Mouse (Mus musculus): ENCODE results near the gene Ak5.
A peak's percentile ranks its signal among the peaks of the same experiment; 100 is the strongest.
"Not testable (repeated sequence)": the region's sequence is repeated elsewhere in the genome, so short reads cannot be mapped to it uniquely, and the experiment has no call there.

The Ak5 gene

GRCm38 (mm10) chr3:152620534-152620933 lies 47.6 kb downstream of the Ak5 start:
- no peak for DNase-seq

DNA sequence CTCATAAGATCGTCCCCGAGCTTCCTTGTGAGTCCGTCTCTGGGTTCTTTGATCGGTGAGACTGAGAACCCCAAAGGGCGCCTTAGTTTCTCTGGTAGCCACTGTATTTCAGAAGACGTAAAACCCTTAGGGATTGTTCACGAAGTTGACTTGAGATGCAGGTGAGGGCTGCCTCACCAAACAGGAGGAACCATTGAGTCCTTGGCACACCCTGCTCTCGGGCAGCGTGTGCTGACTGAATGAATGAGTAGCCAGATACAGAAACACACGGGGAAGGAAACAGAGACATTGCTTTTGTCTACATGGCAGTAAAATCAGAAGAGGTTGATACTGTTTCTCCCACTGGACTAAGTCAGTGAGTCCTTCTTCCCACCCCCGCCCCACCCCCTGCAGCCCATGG lies 48.1 kb downstream of the Ak5 start:
- no peak for DNase-seq

DNA sequence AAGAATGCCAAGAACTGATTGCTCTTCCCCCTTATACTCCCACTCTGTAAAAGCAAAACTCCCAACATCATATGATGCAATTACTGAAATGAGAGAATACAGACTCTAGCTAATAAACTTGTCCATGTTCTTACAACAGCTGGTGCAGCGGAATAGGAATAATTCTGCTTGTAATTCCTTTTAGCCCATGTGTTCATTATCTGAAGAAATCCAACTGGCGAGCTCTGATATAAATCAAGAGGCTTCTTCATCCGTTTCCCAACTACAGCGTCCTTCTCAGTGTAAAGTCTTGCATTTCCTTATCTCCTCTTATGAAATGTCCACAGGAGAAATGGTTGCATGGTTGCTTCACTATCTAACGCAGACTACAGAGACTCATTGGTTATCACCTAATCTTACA lies 59.1 kb downstream of the Ak5 start:
- no peak for DNase-seq

DNA sequence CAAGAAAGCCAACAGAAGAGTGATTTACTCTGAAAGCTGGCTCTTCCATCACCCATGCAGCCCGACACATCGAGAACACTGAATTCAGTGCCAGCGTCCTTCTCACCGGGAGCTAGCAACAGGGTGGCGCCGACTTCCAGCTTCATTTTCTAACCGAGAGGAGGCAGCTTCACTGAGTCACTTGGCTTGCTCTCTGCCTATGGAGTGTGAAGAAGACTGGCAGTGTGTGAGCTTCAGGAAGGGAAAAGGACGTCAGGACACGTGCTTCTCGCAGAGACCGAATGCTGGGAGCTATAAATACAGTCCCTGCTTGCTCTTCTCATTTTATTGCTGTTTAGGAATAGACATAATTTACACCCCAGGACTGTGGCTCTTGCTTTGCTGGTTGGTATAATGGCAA lies 62.3 kb downstream of the Ak5 start:
- no peak for DNase-seq

DNA sequence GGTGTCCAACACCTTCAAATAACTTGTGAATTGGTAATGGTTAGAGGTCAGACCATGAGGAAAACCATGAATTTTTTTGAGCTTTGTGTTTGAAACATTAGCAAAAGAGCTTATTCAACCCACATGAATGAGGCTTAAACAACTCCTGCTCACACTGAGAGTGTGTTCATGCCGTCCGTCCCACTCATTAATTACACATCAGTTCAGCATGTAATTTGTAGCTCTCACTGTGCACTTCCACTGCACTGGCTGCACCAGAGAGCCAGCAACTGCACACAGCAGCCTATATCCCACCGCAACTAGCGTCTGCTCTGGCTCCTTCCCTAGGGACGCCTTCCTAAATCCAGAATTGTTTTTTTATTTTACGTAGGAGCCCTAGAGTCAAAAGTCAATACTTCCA lies 68.5 kb downstream of the Ak5 start:
- no peak for DNase-seq

- no peak for DNase-seq
Observed at GRCm38 (mm10) chr3:152596406-152597050, 71.6 kb downstream of the Ak5 start.

DNA sequence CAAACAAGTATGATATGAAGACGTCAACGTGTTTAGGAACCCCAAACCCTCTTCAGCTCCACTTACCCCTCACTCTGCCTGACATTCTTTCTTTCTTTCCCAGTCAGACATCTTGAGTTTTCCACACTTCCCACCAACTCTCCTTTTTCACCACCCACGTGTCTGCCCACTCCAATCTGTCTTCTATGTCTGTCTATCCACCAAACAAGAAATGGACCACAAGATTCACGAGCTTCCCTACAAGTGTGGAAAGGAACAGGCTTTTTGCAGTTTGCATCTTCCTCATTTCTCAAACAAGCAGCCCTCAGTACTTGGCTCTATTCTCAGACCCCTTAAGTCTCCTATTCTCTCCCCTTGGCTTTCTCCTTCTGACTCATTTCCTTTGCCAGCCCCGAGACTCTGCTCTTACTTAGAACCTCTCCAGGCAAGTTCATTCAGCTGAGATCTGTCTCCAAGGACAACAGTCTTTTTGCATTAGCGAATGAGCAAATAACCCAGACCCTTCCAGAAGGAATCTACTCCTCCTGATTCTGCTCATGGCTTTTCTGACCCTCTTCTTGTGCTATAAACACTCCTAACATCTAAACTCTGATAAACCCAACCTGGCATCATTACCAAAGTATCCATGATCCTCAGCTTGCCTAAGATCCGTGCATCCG lies 75.3 kb downstream of the Ak5 start:
- DNase-seq = no peak

- no peak for DNase-seq
Observed at GRCm38 (mm10) chr3:152590491-152590890, 77.7 kb downstream of the Ak5 start.

DNA sequence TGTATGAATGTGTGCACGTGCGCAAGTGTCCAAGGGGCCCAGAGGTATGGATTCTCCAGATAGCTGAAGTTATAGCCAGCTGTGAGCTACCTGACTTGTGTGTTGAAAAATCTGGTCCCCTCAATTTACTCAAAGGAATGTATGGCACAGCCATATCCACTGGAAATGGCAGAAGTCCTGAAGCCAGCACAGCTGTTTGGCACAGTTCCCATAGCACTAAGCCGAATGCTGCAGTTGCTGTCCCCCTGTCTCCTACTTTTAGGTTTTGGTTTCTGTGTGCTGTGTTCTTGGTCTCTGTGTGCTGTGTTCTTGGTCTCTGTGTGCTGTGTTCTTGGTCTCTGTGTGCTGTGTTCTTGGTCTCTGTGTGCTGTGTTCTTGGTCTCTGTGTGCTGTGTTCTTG lies 79.1 kb downstream of the Ak5 start:
- not testable (repeated sequence) for DNase-seq

- no peak for DNase-seq
Observed at GRCm38 (mm10) chr3:152587007-152587406, 81.2 kb downstream of the Ak5 start.

DNA sequence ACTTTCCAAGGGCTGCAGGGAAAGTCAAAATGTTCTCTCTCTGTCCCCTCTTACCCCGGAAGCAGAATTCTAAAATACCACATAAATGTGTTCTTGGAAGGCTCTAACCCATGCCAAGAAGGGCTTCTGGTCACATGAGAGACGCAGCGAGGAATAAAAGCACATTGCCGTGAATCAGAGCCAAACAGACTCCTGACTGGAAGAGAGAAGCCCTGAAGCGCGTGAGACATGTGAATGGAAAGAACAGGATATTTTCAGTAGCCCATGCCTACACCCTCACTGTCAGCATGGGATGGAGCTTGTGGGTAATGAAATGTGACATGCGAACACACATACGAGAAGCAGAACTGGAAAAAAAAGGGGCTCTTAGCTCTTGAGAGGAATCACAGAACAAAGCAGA lies 82.0 kb downstream of the Ak5 start:
- DNase-seq = no peak

- no peak for DNase-seq
Observed at GRCm38 (mm10) chr3:152585581-152585980, 82.6 kb downstream of the Ak5 start.

DNA sequence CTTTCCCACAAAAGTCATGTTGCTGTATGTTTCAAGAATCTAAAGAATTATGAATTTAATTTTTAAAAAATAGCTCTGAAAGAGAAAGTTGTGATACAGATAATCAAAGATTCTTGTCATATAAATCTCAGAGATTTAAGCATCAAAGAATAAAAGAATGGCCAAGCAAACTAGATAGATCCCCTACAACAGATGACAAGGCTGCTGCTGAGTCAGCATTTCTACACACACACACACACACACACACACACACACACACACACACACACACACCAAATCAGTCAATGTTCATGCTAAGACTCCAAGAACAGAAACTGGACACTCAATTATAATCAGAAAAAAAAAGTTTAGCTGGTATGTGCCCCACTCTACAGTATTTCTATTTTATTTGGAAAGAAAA lies 85.1 kb downstream of the Ak5 start:
- no peak for DNase-seq

DNA sequence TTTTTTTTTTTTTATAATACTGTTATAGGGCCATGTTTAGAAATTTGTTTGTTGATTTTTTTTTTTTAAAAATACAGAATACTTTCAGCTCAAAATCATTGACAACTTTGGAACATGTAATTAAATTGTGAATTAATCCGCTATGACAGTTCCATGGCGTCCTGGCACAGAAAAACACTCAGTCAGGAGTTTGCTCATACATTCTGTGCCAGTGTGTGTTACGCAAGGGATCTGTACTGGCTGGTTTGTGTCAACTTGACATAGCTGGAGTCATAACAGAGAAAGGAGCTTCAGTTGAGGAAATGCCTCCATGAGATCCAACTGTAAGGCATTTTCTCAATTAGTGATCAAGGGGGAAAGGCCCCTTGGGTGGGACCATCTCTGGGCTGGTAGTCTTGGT lies 86.3 kb downstream of the Ak5 start:
- peak; percentile 67 for DNase-seq

- peak; percentile 57 for DNase-seq
Observed at GRCm38 (mm10) chr3:152579984-152580591, 88.1 kb downstream of the Ak5 start.

DNA sequence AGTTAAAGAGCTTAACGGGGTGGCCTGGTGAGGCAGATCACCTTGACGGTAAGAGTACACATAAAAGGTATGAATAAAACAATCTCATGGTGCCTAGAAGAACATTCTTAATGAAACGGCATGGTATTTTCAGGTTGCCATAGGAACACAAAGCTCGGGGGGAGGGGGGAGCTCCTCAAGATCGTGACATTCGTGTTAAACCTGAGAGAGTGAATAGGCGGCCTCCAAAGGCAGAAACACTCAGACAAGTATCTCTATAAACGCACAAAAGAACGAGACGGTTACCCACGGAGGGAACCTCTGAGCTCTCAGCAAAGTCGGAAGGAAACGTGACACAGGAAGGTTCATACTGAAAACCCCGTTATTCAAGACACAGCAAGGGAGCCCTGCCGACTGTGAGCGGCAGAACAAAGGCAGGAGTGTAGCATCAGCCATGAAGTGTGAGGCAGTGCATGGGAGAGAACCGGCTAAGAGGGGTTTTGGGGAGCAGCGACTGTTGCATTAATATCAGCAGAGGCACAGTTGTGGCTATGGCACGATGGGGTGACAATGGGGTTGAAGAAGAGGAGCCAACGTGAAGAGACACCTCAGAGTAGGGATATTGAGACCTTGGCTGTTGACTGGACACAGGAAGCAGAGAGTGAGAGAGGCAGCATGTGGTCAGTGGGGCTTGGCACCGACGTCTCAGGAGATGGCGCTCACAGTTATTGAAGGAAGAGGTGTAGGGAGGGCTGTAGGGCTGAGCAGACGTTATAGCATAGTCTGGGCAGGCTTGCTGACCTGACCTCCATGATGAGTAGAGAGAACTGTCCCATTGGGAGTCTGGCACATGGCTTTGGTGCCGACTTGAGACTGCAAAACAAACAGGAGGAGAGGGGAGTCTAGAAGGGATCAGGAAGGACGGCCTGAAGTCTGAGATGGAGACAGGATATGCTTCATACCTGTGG lies 89.6 kb downstream of the Ak5 start:
- no peak for DNase-seq

DNA sequence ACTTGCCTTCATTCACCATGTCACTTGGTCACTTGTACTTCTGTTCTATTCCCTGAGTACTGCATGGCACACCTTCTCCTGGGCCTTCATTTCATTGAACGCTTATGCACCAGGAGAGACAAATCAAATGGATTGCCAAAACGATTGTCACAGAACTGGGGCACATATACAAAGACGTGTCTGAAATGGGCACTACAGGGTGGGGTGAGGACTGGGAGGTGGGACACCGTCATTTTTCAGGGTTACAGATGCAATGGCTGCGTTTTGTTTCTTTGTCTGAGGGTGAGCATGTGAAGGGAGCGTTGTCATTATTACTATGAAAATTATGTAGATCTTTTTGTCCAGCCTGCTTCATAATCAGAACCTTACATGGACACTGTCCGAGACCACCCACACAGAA lies 90.4 kb downstream of the Ak5 start:
- no peak for DNase-seq

DNA sequence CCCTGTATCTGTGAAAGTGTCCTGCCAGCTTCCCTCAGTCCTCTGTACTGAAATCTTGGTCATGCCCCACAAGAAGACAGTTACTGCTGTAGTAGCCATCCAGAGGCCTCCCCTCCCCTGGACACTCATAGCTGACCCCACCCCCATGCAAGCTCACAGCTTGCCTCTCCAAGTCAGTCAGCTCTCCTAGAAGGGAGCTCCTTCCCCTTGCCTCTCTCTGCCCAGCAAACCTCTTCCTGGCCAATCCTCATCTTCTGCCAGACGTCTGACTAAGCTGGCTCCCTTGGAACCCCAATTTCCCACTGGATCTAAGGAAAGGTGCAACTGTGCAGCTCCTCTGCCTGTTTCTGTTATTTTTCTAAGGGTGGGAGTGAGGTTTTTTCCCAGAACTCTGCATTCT lies 90.9 kb downstream of the Ak5 start:
- no peak for DNase-seq

GRCm38 (mm10) chr3:152569242-152569605 lies 98.9 kb downstream of the Ak5 start:
- DNase-seq = no peak

- DNase-seq = peak; percentile 11
Observed at GRCm38 (mm10) chr3:152568455-152569241, 99.5 kb downstream of the Ak5 start.

DNA sequence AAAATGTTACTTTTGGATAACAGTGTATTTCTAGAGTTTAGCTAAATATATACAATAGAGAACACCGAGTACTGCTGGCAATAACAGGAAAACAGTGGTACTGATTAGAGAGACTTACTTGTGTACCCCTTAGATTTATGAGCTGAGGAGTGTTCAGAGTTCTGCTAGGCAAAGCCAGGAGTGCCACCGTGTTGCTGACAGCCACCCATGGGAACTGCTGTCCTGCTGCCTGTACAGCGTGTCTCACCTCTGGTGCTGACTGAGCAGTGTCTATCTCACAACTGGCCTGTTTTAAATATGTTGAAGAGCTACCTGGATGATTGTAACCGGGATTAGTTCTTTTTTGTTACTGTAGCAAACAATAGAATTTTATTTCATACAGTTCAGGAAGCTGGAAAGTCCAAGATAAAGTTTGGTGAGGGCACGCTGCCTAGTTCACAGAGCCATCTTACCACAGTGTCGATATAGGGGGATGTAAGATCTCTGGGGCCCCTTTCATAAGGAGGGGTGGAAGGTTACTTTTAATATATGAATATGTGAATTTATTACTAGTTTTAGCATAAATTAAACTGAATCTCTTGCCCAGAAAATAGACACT lies 103.5 kb downstream of the Ak5 start:
- no peak for DNase-seq

DNA sequence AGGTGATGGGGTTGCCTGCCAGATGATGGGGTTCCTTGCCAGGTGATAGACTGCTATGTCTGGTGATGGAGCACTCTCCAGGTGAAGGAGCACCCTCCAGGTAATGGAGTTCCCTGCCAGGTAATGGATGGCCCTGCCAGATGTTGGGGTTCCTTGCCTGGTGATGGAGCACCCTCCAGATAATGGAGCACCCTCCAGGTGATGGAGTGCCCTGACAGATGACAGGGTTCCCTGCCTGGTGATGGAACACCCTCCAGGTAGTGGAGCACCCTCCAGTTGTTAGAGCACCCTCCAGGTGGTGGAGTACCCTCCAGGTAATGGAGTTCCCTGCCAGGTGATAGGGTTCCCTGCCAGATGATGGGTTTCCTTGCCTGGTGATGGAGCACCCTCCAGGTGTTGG lies 104.3 kb downstream of the Ak5 start:
- DNase-seq = no peak
